Mouse (Mus musculus) liver, adult 2 months (tissue): ENCODE data around the gene Neb.

ENCODE experiments used
- CTCF ChIP-seq: fragments of 200-500 bp; IDR thresholded peaks from 2 replicates; pipeline ENCODE4 v1.5.1; 2011; ENCODE audit warnings: low read depth, low read length, control low read depth
- POLR2A ChIP-seq: fragments of 200-500 bp; IDR thresholded peaks from 2 replicates; pipeline ENCODE4 v1.6.1; 2011; ENCODE audit warnings: low read length, control low read depth; ENCODE audit not compliant: insufficient read depth; ENCODE audit errors: extremely low read depth

DNA sequence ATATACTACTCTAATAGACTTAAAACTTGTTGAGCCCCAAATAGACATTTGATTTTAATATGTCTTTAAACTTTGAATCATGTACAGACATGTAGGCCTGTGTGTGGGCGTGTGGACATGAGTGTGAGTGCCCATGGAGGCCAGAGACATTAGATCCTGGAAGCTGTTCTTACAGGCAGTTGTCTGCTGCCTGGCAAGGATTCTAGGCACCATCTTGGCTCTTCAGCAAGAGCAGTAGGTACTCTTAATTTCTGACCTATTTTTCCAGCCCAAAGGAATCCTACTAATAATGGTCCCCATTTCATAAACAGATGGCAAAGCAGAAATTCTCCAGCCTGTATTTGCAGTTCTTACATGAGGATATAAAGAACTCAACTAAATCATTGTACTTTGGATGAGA, 135.6 kb downstream of the Neb start:
- TF ChIP-seq POLR2A (no peak), CTCF (no peak)
